Mouse (Mus musculus) G1E (cell line): ENCODE measurements around the gene Mocs1. TPM values are rescaled to one million over a fixed set of nuclear protein-coding genes. Genes with fewer than 3 reads are reported as not detected.

Experiments
- ATAC-seq: 2 replicates; pipeline ENCODE4 v1.8.0; 2016; ENCODE audit warnings: mild to moderate bottlenecking; ENCODE audit not compliant: insufficient number of reproducible peaks, poor library complexity, low FRiP score, severe bottlenecking; ENCODE audit errors: extremely low read depth
- DNase-seq: peaks from one replicate; pipeline ENCODE4 v3.0.0; 2012; ENCODE audit warnings: low spot score
- H3K27me3 ChIP-seq: 2 replicates; pipeline ENCODE4 v1.6.1; 2012; ENCODE audit warnings: mild to moderate bottlenecking, low read length, inconsistent platforms; ENCODE audit not compliant: insufficient read depth
- H3K36me3 ChIP-seq: replicated peaks from 2 replicates; pipeline ENCODE3; 2012; ENCODE audit warnings: mild to moderate bottlenecking, inconsistent platforms
- H3K4me1 ChIP-seq: 2 replicates; pipeline ENCODE4 v1.6.1; 2012; ENCODE audit warnings: low read depth, low read length, inconsistent platforms, mixed read lengths; ENCODE audit not compliant: insufficient read depth
- H3K4me3 ChIP-seq: 2 replicates; pipeline ENCODE4 v1.5.1; 2012; ENCODE audit warnings: low read depth, mild to moderate bottlenecking, inconsistent platforms, low read length, moderate library complexity, mixed read lengths
- H3K9me3 ChIP-seq: replicated peaks from 2 replicates; pipeline ENCODE4 v1.6.1; 2012; ENCODE audit warnings: inconsistent platforms
- CTCF ChIP-seq: IDR thresholded peaks from 2 replicates; pipeline ENCODE4 v1.5.1; 2012; ENCODE audit warnings: low read depth, low read length, inconsistent platforms, mixed read lengths
- GATA1 ChIP-seq: IDR thresholded peaks from 2 replicates; pipeline ENCODE4 v1.6.1; 2012; ENCODE audit warnings: borderline replicate concordance, low read length, inconsistent platforms, mixed read lengths
- GATA2 ChIP-seq: IDR thresholded peaks from 2 replicates; pipeline ENCODE4 v1.6.1; 2012; ENCODE audit warnings: low read depth, low read length, inconsistent platforms, borderline replicate concordance
- POLR2AphosphoS5 ChIP-seq: IDR thresholded peaks from 2 replicates; pipeline ENCODE4 v1.6.1; 2012; ENCODE audit warnings: low read depth, low read length, inconsistent platforms; ENCODE audit not compliant: insufficient replicate concordance
- TAL1 ChIP-seq: conservative IDR thresholded peaks from 2 replicates; pipeline ENCODE4 v1.6.1; 2012; ENCODE audit warnings: low read depth, low read length, inconsistent platforms, mixed read lengths
- polyA plus RNA-seq: library from polyadenylated mRNA; stranded (reverse); fragments of >175 nt; gene quantifications from 2 replicates; pipeline ENCODE4 v1.2.3, GENCODE M21; 2012
- total RNA-seq, 2 experiments: library from RNA; stranded (forward) in 1 of 2; stranded (reverse) in 1 of 2; fragments of 200-1000 nt in 1 of 2; fragments of >200 nt in 1 of 2; fragmentation: Nextera tagmentation in 1 of 2; gene quantifications; 2 replicates each; pipeline ENCODE4 v1.2.3; 2014 to 2017

The Mocs1 gene
- total and polyA plus RNA-seq, 3 experiments, result 30.2 to 85.5 (median 37.0) TPM

GRCm38 (mm10) chr17:49422286-49423066 is 5.7 kb upstream of the Mocs1 start:
- no peak overlapping the region for H3K4me3 ChIP-seq
- no peak for TF ChIP-seq GATA2
- no peak for TF ChIP-seq CTCF
- TF ChIP-seq GATA1, result no peak
- TF ChIP-seq TAL1, result no peak
- no peak for TF ChIP-seq POLR2AphosphoS5
- H3K27me3 ChIP-seq, result peaks cover 6% of the 10 kb centered on the region; the same call in 1 of the 2 replicates
- H3K36me3 ChIP-seq, result no peaks in the 10 kb centered on the region
- H3K4me1 ChIP-seq, result peaks cover 11% of the 10 kb centered on the region
- no peak for ATAC-seq
- H3K9me3 ChIP-seq, result no peaks in the 10 kb centered on the region
- DNase-seq, result no peak

DNA sequence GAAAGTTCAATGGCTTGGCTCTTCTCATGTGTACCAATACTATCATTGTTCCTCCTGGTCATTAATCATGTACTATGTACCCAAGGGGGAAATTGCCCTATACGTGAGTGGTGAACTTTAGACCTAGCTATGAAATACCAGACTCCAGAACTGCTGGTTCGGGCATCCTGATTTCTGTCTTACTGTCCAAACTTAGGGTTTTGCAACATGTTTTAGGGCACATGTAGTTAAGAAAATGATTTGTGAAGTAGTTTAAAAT is 5.2 kb upstream of the Mocs1 start:
- Histone ChIP-seq H3K4me1 (peaks cover 13% of the 10 kb centered on the region), H3K9me3 (no peaks in the 10 kb centered on the region), H3K4me3 (no peak overlapping the region), H3K36me3 (no peaks in the 10 kb centered on the region), H3K27me3 (peaks cover 6% of the 10 kb centered on the region; the same call in 1 of the 2 replicates)
- DNase-seq (no peak), ATAC-seq (no peak)
- TF ChIP-seq CTCF, result no peak
- TF ChIP-seq POLR2AphosphoS5, result no peak
- TF ChIP-seq GATA2, result no peak
- no peak for TF ChIP-seq GATA1
- no peak for TF ChIP-seq TAL1

DNA sequence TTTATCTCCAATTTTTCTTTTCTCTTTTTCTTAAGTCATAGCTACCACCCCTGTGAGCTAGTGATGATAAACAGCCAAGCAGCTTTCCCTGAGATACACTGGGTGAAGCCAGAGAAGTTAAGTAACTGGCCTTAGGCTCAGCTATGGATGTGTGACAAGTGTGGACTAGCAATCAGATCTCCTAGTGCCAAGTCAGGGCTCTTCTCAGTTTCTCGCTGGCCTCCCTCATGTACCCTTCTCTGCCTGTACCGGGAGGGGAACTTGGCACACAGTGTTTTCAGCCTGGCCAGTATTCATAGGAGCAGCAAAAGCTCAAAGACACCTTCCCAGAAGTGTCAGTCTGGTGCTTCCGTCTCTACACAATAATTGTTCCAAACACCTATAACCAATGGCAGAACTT is 4.3 kb upstream of the Mocs1 start:
- no peaks in the 10 kb centered on the region for H3K36me3 ChIP-seq
- no peaks in the 10 kb centered on the region for H3K9me3 ChIP-seq
- TF ChIP-seq GATA2 (no peak), TAL1 (no peak), POLR2AphosphoS5 (no peak), GATA1 (no peak), CTCF (no peak)
- peaks cover 16% of the 10 kb centered on the region for H3K4me1 ChIP-seq
- ATAC-seq (no peak), DNase-seq (no peak)
- H3K4me3 ChIP-seq, result no peak overlapping the region
- peaks cover 6% of the 10 kb centered on the region; the same call in 1 of the 2 replicates for H3K27me3 ChIP-seq

GRCm38 (mm10) chr17:49427631-49428238 is 427 bp upstream of the Mocs1 start:
- H3K9me3 ChIP-seq, result no peaks in the 10 kb centered on the region
- ATAC-seq, result no peak
- 0 out of 2 replicates have a peak, but pooled peaks cover 6% of the 10 kb centered on the region for H3K27me3 ChIP-seq
- DNase-seq, result no peak
- TF ChIP-seq GATA2 (no peak), TAL1 (no peak), POLR2AphosphoS5 (no peak), CTCF (no peak), GATA1 (no peak)
- H3K4me1 ChIP-seq, result peaks cover 50% of the 10 kb centered on the region
- H3K36me3 ChIP-seq, result peaks cover 28% of the 10 kb centered on the region
- peak overlapping the region; percentile 89 for H3K4me3 ChIP-seq

DNA sequence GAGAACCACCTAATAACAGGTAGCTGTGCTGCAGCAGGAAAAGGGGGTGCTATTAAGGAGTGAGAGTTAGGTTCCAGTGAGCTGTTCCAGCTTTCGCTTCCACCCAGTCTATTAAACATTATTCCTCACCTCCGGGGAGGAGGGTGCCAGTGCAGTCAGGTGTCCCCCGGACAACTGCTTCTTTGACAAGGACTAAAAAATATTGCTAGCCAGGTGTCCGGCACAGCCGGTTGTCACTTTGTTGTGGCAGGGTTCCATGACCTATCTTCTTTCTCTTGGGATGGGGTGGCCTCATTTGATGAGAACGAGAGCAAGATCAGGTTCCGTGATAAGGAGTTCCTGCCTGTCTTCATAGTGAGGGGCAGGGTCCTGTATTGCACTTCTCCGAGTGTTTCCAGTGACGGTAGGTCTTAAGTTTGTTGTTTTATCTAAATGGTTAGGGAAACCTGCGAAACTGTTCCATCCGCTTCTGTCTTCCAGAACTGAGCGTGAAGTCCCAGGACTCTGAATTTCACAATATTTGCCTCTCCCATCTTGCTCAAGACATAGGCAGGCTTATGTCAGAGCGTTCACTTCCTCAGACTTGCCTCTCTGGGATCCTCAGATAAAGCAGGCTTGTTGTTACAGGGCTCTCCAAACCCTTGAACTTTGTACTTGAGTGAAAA is 721 bp downstream of the Mocs1 start:
- H3K36me3 ChIP-seq, result peaks cover 39% of the 10 kb centered on the region
- H3K27me3 ChIP-seq, result 0 out of 2 replicates have a peak, but pooled peaks cover 6% of the 10 kb centered on the region
- no peak for TF ChIP-seq POLR2AphosphoS5
- no peak for TF ChIP-seq GATA1
- TF ChIP-seq TAL1, result no peak
- TF ChIP-seq CTCF, result no peak
- TF ChIP-seq GATA2, result no peak
- H3K4me1 ChIP-seq, result peaks cover 61% of the 10 kb centered on the region
- no peaks in the 10 kb centered on the region for H3K9me3 ChIP-seq
- ATAC-seq (peak; percentile 16; the same call in 1 of the 2 replicates), DNase-seq (peak; percentile 44)
- H3K4me3 ChIP-seq, result peak overlapping the region; percentile 89
